Mouse (Mus musculus): ENCODE results near the gene Crybg1. TPM values are rescaled to one million over a fixed set of nuclear protein-coding genes. Genes with fewer than 3 reads are reported as not detected.

The Crybg1 gene
- polyA plus RNA-seq, 1 experiment from 2014 or later = 3.2 TPM

- ATAC-seq (replicated peaks; ENCODE audit: low FRiP score, low read depth) (no peak), DNase-seq (ENCODE audit: low spot score) (peak; percentile 8)
- Histone ChIP-seq H3K27ac (peak overlapping the region; percentile 52; the same call in 1 of the 2 replicates), H3K9me3 (replicated peaks; ENCODE audit: low read length) (no peaks in the 10 kb centered on the region), H3K9ac (ENCODE audit: low read depth, low read length) (no peak overlapping the region), H3K36me3 (ENCODE audit: insufficient read depth, low read length) (no peaks in the 10 kb centered on the region), H3K4me3 (replicated peaks; ENCODE audit: low read depth, low read length) (no peak overlapping the region), H3K4me2 (ENCODE audit: low read length) (no peak overlapping the region), H3K27me3 (ENCODE audit: insufficient read depth, low read length) (no peaks in the 10 kb centered on the region), H3K4me1 (replicated peaks; ENCODE audit: insufficient read depth, low read length) (0 out of 2 replicates have a peak, but pooled peaks cover 10% of the 10 kb centered on the region)
- WGBS = 60% methylated on average over 12 of the region's 12 CpGs
- no peak for TF ChIP-seq CTCF (IDR thresholded peaks at IDR 0.05; ENCODE audit: low read depth)
Observed at GRCm38 (mm10) chr10:44112005-44112675, 36.5 kb downstream of the Crybg1 start.

- H3K9ac ChIP-seq (ENCODE audit: low read depth, low read length) = no peak overlapping the region
- 0 out of 2 replicates have a peak, but pooled peaks cover 10% of the 10 kb centered on the region for H3K4me1 ChIP-seq (replicated peaks; ENCODE audit: insufficient read depth, low read length)
- H3K9me3 ChIP-seq (replicated peaks; ENCODE audit: low read length) = no peaks in the 10 kb centered on the region
- no peak for DNase-seq (ENCODE audit: low spot score)
- no peak for TF ChIP-seq CTCF (IDR thresholded peaks at IDR 0.05; ENCODE audit: low read depth)
- no peak for ATAC-seq (replicated peaks; ENCODE audit: low FRiP score, low read depth)
- no peaks in the 10 kb centered on the region for H3K27me3 ChIP-seq (ENCODE audit: insufficient read depth, low read length)
- H3K36me3 ChIP-seq (ENCODE audit: insufficient read depth, low read length) = no peaks in the 10 kb centered on the region
- H3K27ac ChIP-seq = peak overlapping the region; percentile 52; the same call in 1 of the 2 replicates
- H3K4me2 ChIP-seq (ENCODE audit: low read length) = no peak overlapping the region
- H3K4me3 ChIP-seq (replicated peaks; ENCODE audit: low read depth, low read length) = no peak overlapping the region
- WGBS = 77% methylated on average over 10 of the region's 10 CpGs
Observed at GRCm38 (mm10) chr10:44111168-44111567, 37.5 kb downstream of the Crybg1 start.

- no peak overlapping the region for H3K4me3 ChIP-seq (replicated peaks; ENCODE audit: low read depth, low read length)
- H3K27ac ChIP-seq = no peak overlapping the region
- no peak overlapping the region for H3K4me2 ChIP-seq (ENCODE audit: low read length)
- no peaks in the 10 kb centered on the region for H3K9me3 ChIP-seq (replicated peaks; ENCODE audit: low read length)
- DNase-seq (ENCODE audit: low spot score) (no peak), ATAC-seq (replicated peaks; ENCODE audit: low FRiP score, low read depth) (no peak; the same call in 1 of the 2 replicates)
- H3K36me3 ChIP-seq (ENCODE audit: insufficient read depth, low read length) = no peaks in the 10 kb centered on the region
- H3K9ac ChIP-seq (ENCODE audit: low read depth, low read length) = no peak overlapping the region
- 0 out of 2 replicates have a peak, but pooled peaks cover 10% of the 10 kb centered on the region for H3K4me1 ChIP-seq (replicated peaks; ENCODE audit: insufficient read depth, low read length)
- H3K27me3 ChIP-seq (ENCODE audit: insufficient read depth, low read length) = no peaks in the 10 kb centered on the region
- TF ChIP-seq CTCF (IDR thresholded peaks at IDR 0.05; ENCODE audit: low read depth) = peak; percentile 42; the same call in 1 of the 2 replicates
Observed at GRCm38 (mm10) chr10:44110460-44110859, 38.2 kb downstream of the Crybg1 start.

GRCm38 (mm10) chr10:44094794-44095193, 53.9 kb downstream of the Crybg1 start:
- DNase-seq (ENCODE audit: low spot score) (no peak), ATAC-seq (replicated peaks; ENCODE audit: low FRiP score, low read depth) (no peak)
- H3K36me3 ChIP-seq (ENCODE audit: insufficient read depth, low read length) = no peaks in the 10 kb centered on the region
- 59% methylated on average over 2 of the region's 2 CpGs for WGBS
- no peak overlapping the region for H3K4me2 ChIP-seq (ENCODE audit: low read length)
- H3K4me3 ChIP-seq (replicated peaks; ENCODE audit: low read depth, low read length) = no peak overlapping the region
- H3K27me3 ChIP-seq (ENCODE audit: insufficient read depth, low read length) = no peaks in the 10 kb centered on the region
- no peak for TF ChIP-seq CTCF (IDR thresholded peaks at IDR 0.05; ENCODE audit: low read depth)
- no peak overlapping the region for H3K27ac ChIP-seq
- no peak overlapping the region for H3K9ac ChIP-seq (ENCODE audit: low read depth, low read length)
- H3K9me3 ChIP-seq (replicated peaks; ENCODE audit: low read length) = peaks cover 4% of the 10 kb centered on the region; the same call in 1 of the 2 replicates
- no peaks in the 10 kb centered on the region for H3K4me1 ChIP-seq (replicated peaks; ENCODE audit: insufficient read depth, low read length)

GRCm38 (mm10) chr10:44091757-44092156, 56.9 kb downstream of the Crybg1 start:
- no peak for TF ChIP-seq CTCF (IDR thresholded peaks at IDR 0.05; ENCODE audit: low read depth)
- H3K4me3 ChIP-seq (replicated peaks; ENCODE audit: low read depth, low read length) = no peak overlapping the region
- ATAC-seq (replicated peaks; ENCODE audit: low FRiP score, low read depth) (no peak), DNase-seq (ENCODE audit: low spot score) (no peak)
- H3K36me3 ChIP-seq (ENCODE audit: insufficient read depth, low read length) = no peaks in the 10 kb centered on the region
- H3K4me1 ChIP-seq (replicated peaks; ENCODE audit: insufficient read depth, low read length) = no peaks in the 10 kb centered on the region
- 98% methylated on average over 2 of the region's 2 CpGs for WGBS
- H3K9me3 ChIP-seq (replicated peaks; ENCODE audit: low read length) = peaks cover 4% of the 10 kb centered on the region; the same call in 1 of the 2 replicates
- no peak overlapping the region for H3K4me2 ChIP-seq (ENCODE audit: low read length)
- no peak overlapping the region for H3K9ac ChIP-seq (ENCODE audit: low read depth, low read length)
- no peak overlapping the region for H3K27ac ChIP-seq
- no peaks in the 10 kb centered on the region for H3K27me3 ChIP-seq (ENCODE audit: insufficient read depth, low read length)

GRCm38 (mm10) chr10:44080351-44080750, 68.3 kb downstream of the Crybg1 start:
- H3K27me3 ChIP-seq (ENCODE audit: insufficient read depth, low read length) = no peaks in the 10 kb centered on the region
- no peak overlapping the region for H3K27ac ChIP-seq
- H3K9ac ChIP-seq (ENCODE audit: low read depth, low read length) = no peak overlapping the region
- TF ChIP-seq CTCF (IDR thresholded peaks at IDR 0.05; ENCODE audit: low read depth) = no peak
- H3K36me3 ChIP-seq (ENCODE audit: insufficient read depth, low read length) = no peaks in the 10 kb centered on the region
- no peaks in the 10 kb centered on the region for H3K4me1 ChIP-seq (replicated peaks; ENCODE audit: insufficient read depth, low read length)
- ATAC-seq (replicated peaks; ENCODE audit: low FRiP score, low read depth) = no peak
- WGBS = 71% methylated on average over 6 of the region's 6 CpGs
- DNase-seq (ENCODE audit: low spot score) = no peak
- no peak overlapping the region for H3K4me2 ChIP-seq (ENCODE audit: low read length)
- no peak overlapping the region for H3K4me3 ChIP-seq (replicated peaks; ENCODE audit: low read depth, low read length)
- no peaks in the 10 kb centered on the region for H3K9me3 ChIP-seq (replicated peaks; ENCODE audit: low read length)
